Mouse (Mus musculus) embryonic fibroblast, embryonic 13.5 days (primary cell): ENCODE results near the gene Mip. TPM values are rescaled to one million over a fixed set of nuclear protein-coding genes. Genes with fewer than 3 reads are reported as not detected.

Source experiments
- H3K27ac ChIP-seq: 2 replicates; pipeline ENCODE4 v1.5.1; 2012; ENCODE audit warnings: low read length, control low read depth, inconsistent platforms; ENCODE audit not compliant: insufficient read depth
- H3K4me1 ChIP-seq: 2 replicates; pipeline ENCODE4 v1.6.1; 2011; ENCODE audit warnings: low read length; ENCODE audit not compliant: control insufficient read depth, insufficient read depth
- H3K4me3 ChIP-seq: 2 replicates; pipeline ENCODE4 v1.5.1; 2011; ENCODE audit warnings: mild to moderate bottlenecking, control low read depth, low read length; ENCODE audit not compliant: insufficient read depth
- CTCF ChIP-seq: IDR thresholded peaks from 2 replicates; pipeline ENCODE4 v1.5.1; 2011; ENCODE audit warnings: mild to moderate bottlenecking, control low read depth, low read length, moderate library complexity, borderline replicate concordance; ENCODE audit not compliant: insufficient read depth
- POLR2A ChIP-seq: IDR thresholded peaks from 2 replicates; pipeline ENCODE4 v1.6.1; 2011; ENCODE audit warnings: low read depth, mild to moderate bottlenecking, control low read depth, low read length, moderate library complexity
- polyA plus RNA-seq: library from polyadenylated mRNA; stranded (reverse); fragments of >200 nt; gene quantifications from 2 replicates; pipeline ENCODE4 v1.2.4, GENCODE M21; 2011; ENCODE audit warnings: low read depth; ENCODE audit not compliant: missing spikeins, insufficient read length

Mip gene
- polyA plus RNA-seq, 1 experiment: not detected

- Histone ChIP-seq H3K4me3 (no peak overlapping the region), H3K27ac (no peak overlapping the region), H3K4me1 (no peaks in the 10 kb centered on the region)
- TF ChIP-seq CTCF (no peak), POLR2A (no peak)
Observed at GRCm38 (mm10) chr10:128193113-128193512, 32.5 kb upstream of the Mip start.

DNA sequence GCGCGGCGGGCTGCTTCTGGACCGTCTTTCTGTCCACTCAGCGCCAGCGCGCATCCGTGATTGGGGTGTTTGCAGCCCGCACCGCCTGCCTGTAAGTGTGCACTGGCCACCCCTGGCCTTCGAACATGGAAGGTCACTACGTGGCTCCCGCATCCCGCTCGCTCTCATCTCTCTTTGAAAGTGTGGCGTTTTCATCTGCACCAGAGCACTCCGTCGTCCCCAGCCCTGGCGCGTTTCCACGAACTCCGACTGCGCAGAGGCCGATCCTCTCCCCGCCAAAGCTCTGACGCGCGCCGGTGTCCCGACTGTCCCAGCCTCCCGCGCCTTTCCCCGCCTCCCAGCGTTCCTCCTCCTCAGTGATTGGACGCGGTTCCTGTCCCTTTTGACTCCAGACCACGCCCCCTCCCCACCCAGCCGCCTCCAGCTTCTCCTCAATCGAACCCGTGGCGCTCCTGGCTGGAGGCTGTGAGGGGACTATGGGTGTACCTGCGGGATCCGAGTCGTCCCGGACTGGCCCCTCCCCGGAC, 31.6 kb upstream of the Mip start, which contains the start of gene Gls2:
Gene Gls2 (plus strand): TSS at position 434 of the 527 bp plus-strand sequence.
- TF ChIP-seq CTCF (no peak), POLR2A (peak; percentile 57)
- Histone ChIP-seq H3K27ac (no peak within 1 kb of the TSS), H3K4me1 (no peaks in the 10 kb centered on the region), H3K4me3 (peak within 1 kb of the TSS; percentile 62)

GRCm38 (mm10) chr10:128194551-128195461, 30.8 kb upstream of the Mip start:
- no peak overlapping the region for H3K27ac ChIP-seq
- no peaks in the 10 kb centered on the region for H3K4me1 ChIP-seq
- TF ChIP-seq POLR2A (no peak), CTCF (no peak)

GRCm38 (mm10) chr10:128201856-128202255, 23.8 kb upstream of the Mip start:
- no peak overlapping the region for H3K27ac ChIP-seq
- no peak for TF ChIP-seq CTCF
- no peak for TF ChIP-seq POLR2A

More at GRCm38 (mm10) chr10:128194551-128195461, 30.8 kb upstream of the Mip start:
- H3K4me3 ChIP-seq: peak overlapping the region; percentile 62

DNA sequence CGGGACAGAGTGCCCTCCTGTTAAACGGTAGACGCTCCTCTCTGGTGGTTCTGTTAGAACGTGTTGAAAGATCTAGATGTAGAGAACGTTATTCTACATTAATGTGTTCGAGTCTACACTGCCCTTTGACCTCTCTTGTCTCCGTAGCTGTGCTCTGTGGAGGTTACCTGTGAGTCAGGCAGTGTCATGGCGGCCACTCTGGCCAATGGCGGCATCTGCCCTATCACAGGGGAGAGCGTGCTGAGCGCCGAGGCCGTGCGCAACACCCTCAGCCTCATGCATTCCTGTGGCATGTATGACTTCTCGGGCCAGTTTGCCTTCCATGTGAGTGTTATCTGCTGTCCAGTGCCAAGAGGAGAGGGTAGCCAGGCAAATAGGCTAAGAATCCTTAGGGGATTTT, 20.7 kb upstream of the Mip start:
- no peak overlapping the region for H3K4me3 ChIP-seq
- 0 out of 2 replicates have a peak, but pooled peaks cover 4% of the 10 kb centered on the region for H3K4me1 ChIP-seq
- TF ChIP-seq CTCF (no peak), POLR2A (no peak)
- no peak overlapping the region for H3K27ac ChIP-seq

More at GRCm38 (mm10) chr10:128201856-128202255, 23.8 kb upstream of the Mip start:
- H3K4me1 ChIP-seq: no peaks in the 10 kb centered on the region
- no peak overlapping the region for H3K4me3 ChIP-seq

- no peak overlapping the region for H3K27ac ChIP-seq
- H3K4me1 ChIP-seq: 0 out of 2 replicates have a peak, but pooled peaks cover 4% of the 10 kb centered on the region
- TF ChIP-seq POLR2A (no peak), CTCF (no peak)
- no peak overlapping the region for H3K4me3 ChIP-seq
Observed at GRCm38 (mm10) chr10:128208326-128208725, 17.3 kb upstream of the Mip start.

GRCm38 (mm10) chr10:128209311-128210009, 16.2 kb upstream of the Mip start:
- Histone ChIP-seq H3K4me1 (0 out of 2 replicates have a peak, but pooled peaks cover 4% of the 10 kb centered on the region), H3K27ac (no peak overlapping the region), H3K4me3 (no peak overlapping the region)
- TF ChIP-seq CTCF (no peak), POLR2A (no peak)

GRCm38 (mm10) chr10:128210131-128210530, 15.5 kb upstream of the Mip start:
- no peak overlapping the region for H3K4me3 ChIP-seq
- no peak overlapping the region for H3K27ac ChIP-seq
- 0 out of 2 replicates have a peak, but pooled peaks cover 4% of the 10 kb centered on the region for H3K4me1 ChIP-seq
- no peak for TF ChIP-seq CTCF
- no peak for TF ChIP-seq POLR2A

GRCm38 (mm10) chr10:128210954-128211353, 14.7 kb upstream of the Mip start:
- Histone ChIP-seq H3K4me1 (0 out of 2 replicates have a peak, but pooled peaks cover 4% of the 10 kb centered on the region), H3K4me3 (peak overlapping the region; percentile 86), H3K27ac (no peak overlapping the region)
- TF ChIP-seq CTCF: no peak
- TF ChIP-seq POLR2A: peak; percentile 31; the same call in 1 of the 2 replicates
